Mouse (Mus musculus) embryonic facial prominence, embryonic 11.5 days (tissue): ENCODE results near the gene Lurap1l. TPM values are rescaled to one million over a fixed set of nuclear protein-coding genes. Genes with fewer than 3 reads are reported as not detected.

Experiments
- ATAC-seq: fragments of 200-750 bp; cut with Nextera tagmentation; replicated peaks from 2 replicates; pipeline ENCODE4 v1.8.0; 2017; ENCODE audit warnings: low read depth; ENCODE audit not compliant: insufficient number of reproducible peaks, low FRiP score, low TSS enrichment
- DNase-seq: peaks from one replicate; pipeline ENCODE4 v3.0.0-alpha.2; 2015; ENCODE audit warnings: low spot score
- H3K27ac ChIP-seq: fragments of 300-500 bp; sonication (generic); replicated peaks from 2 replicates; pipeline ENCODE4 v1.5.1; 2014; ENCODE audit warnings: mild to moderate bottlenecking, low read depth, low read length, control low read depth
- H3K27me3 ChIP-seq: fragments of 300-500 bp; sonication (generic); 2 replicates; pipeline ENCODE4 v1.6.1; 2014; ENCODE audit warnings: mild to moderate bottlenecking, low read length, moderate library complexity, mixed read lengths; ENCODE audit not compliant: control insufficient read depth, insufficient read depth
- H3K36me3 ChIP-seq: fragments of 300-500 bp; sonication (generic); replicated peaks from 2 replicates; pipeline ENCODE4 v1.6.1; 2014; ENCODE audit warnings: low read depth, mild to moderate bottlenecking, low read length, moderate library complexity, mixed read lengths; ENCODE audit not compliant: control insufficient read depth, insufficient read depth
- H3K4me1 ChIP-seq: fragments of 300-500 bp; sonication (generic); 2 replicates; pipeline ENCODE4 v1.6.1; 2014; ENCODE audit warnings: low read length, mixed read lengths; ENCODE audit not compliant: control insufficient read depth, insufficient read depth
- H3K4me2 ChIP-seq: fragments of 300-500 bp; sonication (generic); 2 replicates; pipeline ENCODE4 v1.6.1; 2014; ENCODE audit warnings: low read depth, mild to moderate bottlenecking, control low read depth, low read length, moderate library complexity
- H3K4me3 ChIP-seq: fragments of 300-500 bp; sonication (generic); 2 replicates; pipeline ENCODE4 v1.5.1; 2014; ENCODE audit warnings: low read depth, low read length, control low read depth
- H3K9ac ChIP-seq: fragments of 300-500 bp; sonication (generic); replicated peaks from 2 replicates; pipeline ENCODE4 v1.6.1; 2014; ENCODE audit warnings: mild to moderate bottlenecking, control low read depth, low read length
- H3K9me3 ChIP-seq: fragments of 300-500 bp; sonication (generic); replicated peaks from 2 replicates; pipeline ENCODE4 v1.6.1; 2016; ENCODE audit warnings: mild to moderate bottlenecking, low read length, inconsistent platforms, mixed read lengths; ENCODE audit not compliant: control insufficient read depth
- WGBS: fragments of 180-500 bp; shearing (Covaris S2); extraction: QIAGEN DNeasy Blood & Tissue Kit; methylation state at CpG from one replicate; pipeline ENCODE4 v1.1.7; 2014; 5-methylcytosine and 5-hydroxymethylcytosine counted together
- microRNA-seq: library from miRNA; unstranded; fragments of <30 nt; microRNA quantifications from one replicate; pipeline ENCODE4, GENCODE M21; 2016; ENCODE audit warnings: borderline number of aligned reads
- polyA plus RNA-seq: library from polyadenylated mRNA; unstranded; fragments of >200 nt; fragmentation: Nextera tagmentation; extraction: Ambion mirVana; gene quantifications from 2 replicates; pipeline ENCODE4 v1.2.1, GENCODE M21; 2014

The Lurap1l gene
- polyA plus RNA-seq, 1 experiment from 2014 or later, result 3.8 TPM

- ATAC-seq, result no peak
- no peak for DNase-seq
- WGBS, result 37% methylated on average over 1 of the region's 1 CpGs
- no peak overlapping the region for H3K9ac ChIP-seq
- H3K4me1 ChIP-seq, result no peaks in the 10 kb centered on the region
- no peak overlapping the region for H3K4me2 ChIP-seq
- no peak overlapping the region for H3K27ac ChIP-seq
- no peaks in the 10 kb centered on the region for H3K27me3 ChIP-seq
- H3K9me3 ChIP-seq, result no peaks in the 10 kb centered on the region
- H3K4me3 ChIP-seq, result no peak overlapping the region
- no peaks in the 10 kb centered on the region for H3K36me3 ChIP-seq
Measured at GRCm38 (mm10) chr4:80971846-80972245, 61.4 kb downstream of the Lurap1l start.

DNA sequence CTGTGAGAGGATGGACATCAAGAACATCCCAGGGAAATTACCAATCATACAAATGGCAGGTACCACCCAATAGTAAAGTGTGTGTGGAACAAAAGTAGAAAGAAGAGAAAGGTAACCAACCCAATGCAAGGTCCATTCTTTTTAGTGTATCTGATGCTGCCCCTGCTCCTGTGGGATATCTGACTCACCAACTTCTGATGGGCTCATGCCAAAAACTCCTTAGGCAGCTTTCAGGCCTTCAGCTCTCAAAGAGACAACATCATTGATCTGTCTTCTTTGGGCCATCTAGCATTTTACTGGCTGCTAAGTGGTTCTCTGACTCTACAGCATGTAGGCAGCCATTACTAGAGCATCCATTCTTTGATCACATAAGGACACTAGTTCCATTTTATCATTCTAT, 63.5 kb downstream of the Lurap1l start:
- Histone ChIP-seq H3K4me1 (no peaks in the 10 kb centered on the region), H3K4me3 (no peak overlapping the region), H3K36me3 (no peaks in the 10 kb centered on the region), H3K27me3 (no peaks in the 10 kb centered on the region), H3K9me3 (no peaks in the 10 kb centered on the region), H3K27ac (no peak overlapping the region), H3K9ac (no peak overlapping the region), H3K4me2 (no peak overlapping the region)
- ATAC-seq (no peak), DNase-seq (no peak)

- DNase-seq (no peak), ATAC-seq (no peak)
- no peaks in the 10 kb centered on the region for H3K9me3 ChIP-seq
- no peak overlapping the region for H3K9ac ChIP-seq
- H3K27ac ChIP-seq, result no peak overlapping the region
- no peak overlapping the region for H3K4me3 ChIP-seq
- H3K36me3 ChIP-seq, result no peaks in the 10 kb centered on the region
- 84% methylated on average over 1 of the region's 1 CpGs for WGBS
- no peaks in the 10 kb centered on the region for H3K4me1 ChIP-seq
- H3K27me3 ChIP-seq, result no peaks in the 10 kb centered on the region
- no peak overlapping the region for H3K4me2 ChIP-seq
Measured at GRCm38 (mm10) chr4:80990819-80991218, 80.4 kb downstream of the Lurap1l start.

GRCm38 (mm10) chr4:81003528-81003927, 93.1 kb downstream of the Lurap1l start:
- no peak overlapping the region for H3K27ac ChIP-seq
- 76% methylated on average over 2 of the region's 2 CpGs for WGBS
- DNase-seq (no peak), ATAC-seq (no peak)
- no peaks in the 10 kb centered on the region for H3K36me3 ChIP-seq
- H3K27me3 ChIP-seq, result no peaks in the 10 kb centered on the region
- no peak overlapping the region for H3K9ac ChIP-seq
- no peak overlapping the region for H3K4me3 ChIP-seq
- H3K9me3 ChIP-seq, result no peaks in the 10 kb centered on the region
- H3K4me2 ChIP-seq, result no peak overlapping the region
- H3K4me1 ChIP-seq, result no peaks in the 10 kb centered on the region

Small RNA genes lying within 50 kb of the gene (microRNA-seq; reads per million reads assigned to microRNA genes)
- gene Gm27452, result not detected

Other genes starting within 250 kb of the Lurap1l start
- 2.1 and 5.3 TPM in 2 replicates for gene Tyrp1, start 76.5 kb upstream of the Lurap1l start, polyA plus RNA-seq